Mouse (Mus musculus) G1E (cell line): ENCODE results near the gene Ank3. TPM values are rescaled to one million over a fixed set of nuclear protein-coding genes. Genes with fewer than 3 reads are reported as not detected.

ENCODE experiments used
- ATAC-seq: 2 replicates; pipeline ENCODE4 v1.8.0; 2016; ENCODE audit warnings: mild to moderate bottlenecking; ENCODE audit not compliant: insufficient number of reproducible peaks, poor library complexity, low FRiP score, severe bottlenecking; ENCODE audit errors: extremely low read depth
- DNase-seq: peaks from one replicate; pipeline ENCODE4 v3.0.0; 2012; ENCODE audit warnings: low spot score
- H3K27me3 ChIP-seq: 2 replicates; pipeline ENCODE4 v1.6.1; 2012; ENCODE audit warnings: mild to moderate bottlenecking, low read length, inconsistent platforms; ENCODE audit not compliant: insufficient read depth
- H3K36me3 ChIP-seq: replicated peaks from 2 replicates; pipeline ENCODE3; 2012; ENCODE audit warnings: mild to moderate bottlenecking, inconsistent platforms
- H3K4me1 ChIP-seq: 2 replicates; pipeline ENCODE4 v1.6.1; 2012; ENCODE audit warnings: low read depth, low read length, inconsistent platforms, mixed read lengths; ENCODE audit not compliant: insufficient read depth
- H3K4me3 ChIP-seq: 2 replicates; pipeline ENCODE4 v1.5.1; 2012; ENCODE audit warnings: low read depth, mild to moderate bottlenecking, inconsistent platforms, low read length, moderate library complexity, mixed read lengths
- H3K9me3 ChIP-seq: replicated peaks from 2 replicates; pipeline ENCODE4 v1.6.1; 2012; ENCODE audit warnings: inconsistent platforms
- CTCF ChIP-seq: IDR thresholded peaks from 2 replicates; pipeline ENCODE4 v1.5.1; 2012; ENCODE audit warnings: low read depth, low read length, inconsistent platforms, mixed read lengths
- GATA1 ChIP-seq: IDR thresholded peaks from 2 replicates; pipeline ENCODE4 v1.6.1; 2012; ENCODE audit warnings: borderline replicate concordance, low read length, inconsistent platforms, mixed read lengths
- GATA2 ChIP-seq: IDR thresholded peaks from 2 replicates; pipeline ENCODE4 v1.6.1; 2012; ENCODE audit warnings: low read depth, low read length, inconsistent platforms, borderline replicate concordance
- POLR2AphosphoS5 ChIP-seq: IDR thresholded peaks from 2 replicates; pipeline ENCODE4 v1.6.1; 2012; ENCODE audit warnings: low read depth, low read length, inconsistent platforms; ENCODE audit not compliant: insufficient replicate concordance
- TAL1 ChIP-seq: conservative IDR thresholded peaks from 2 replicates; pipeline ENCODE4 v1.6.1; 2012; ENCODE audit warnings: low read depth, low read length, inconsistent platforms, mixed read lengths
- polyA plus RNA-seq: library from polyadenylated mRNA; stranded (reverse); fragments of >175 nt; gene quantifications from 2 replicates; pipeline ENCODE4 v1.2.3, GENCODE M21; 2012
- total RNA-seq, 2 experiments: library from RNA; stranded (forward) in 1 of 2; stranded (reverse) in 1 of 2; fragments of 200-1000 nt in 1 of 2; fragments of >200 nt in 1 of 2; fragmentation: Nextera tagmentation in 1 of 2; gene quantifications; 2 replicates each; pipeline ENCODE4 v1.2.3; 2014 to 2017

Gene Ank3
- total and polyA plus RNA-seq, 3 experiments: 0.98 TPM; not detected in 2

- DNase-seq (no peak), ATAC-seq (no peak)
- no peak overlapping the region for H3K4me3 ChIP-seq
- H3K4me1 ChIP-seq: no peaks in the 10 kb centered on the region
- no peak for TF ChIP-seq GATA2
- TF ChIP-seq POLR2AphosphoS5: no peak
- no peak for TF ChIP-seq TAL1
- TF ChIP-seq GATA1: no peak
- no peak for TF ChIP-seq CTCF
- H3K27me3 ChIP-seq: no peaks in the 10 kb centered on the region
- no peaks in the 10 kb centered on the region for H3K36me3 ChIP-seq
- peaks cover 52% of the 10 kb centered on the region for H3K9me3 ChIP-seq
Observed at GRCm38 (mm10) chr10:69859848-69860479, 461.4 kb downstream of the Ank3 start.

- Histone ChIP-seq H3K9me3 (peaks cover 55% of the 10 kb centered on the region), H3K4me3 (no peak overlapping the region), H3K27me3 (no peaks in the 10 kb centered on the region), H3K4me1 (no peaks in the 10 kb centered on the region), H3K36me3 (no peaks in the 10 kb centered on the region)
- TF ChIP-seq GATA1: no peak
- TF ChIP-seq TAL1: no peak
- no peak for TF ChIP-seq GATA2
- TF ChIP-seq CTCF: no peak
- TF ChIP-seq POLR2AphosphoS5: no peak
- DNase-seq: no peak
- no peak for ATAC-seq
Observed at GRCm38 (mm10) chr10:69862829-69863228, 464.3 kb downstream of the Ank3 start.

- Histone ChIP-seq H3K4me1 (no peaks in the 10 kb centered on the region), H3K36me3 (no peaks in the 10 kb centered on the region), H3K27me3 (no peaks in the 10 kb centered on the region), H3K9me3 (peaks cover 66% of the 10 kb centered on the region), H3K4me3 (no peak overlapping the region)
- ATAC-seq (no peak), DNase-seq (no peak)
- TF ChIP-seq CTCF (no peak), POLR2AphosphoS5 (no peak), TAL1 (no peak), GATA2 (no peak), GATA1 (no peak)
Observed at GRCm38 (mm10) chr10:69870348-69870747, 471.8 kb downstream of the Ank3 start.

GRCm38 (mm10) chr10:69870947-69871346 lies 472.4 kb downstream of the Ank3 start:
- H3K4me1 ChIP-seq: no peaks in the 10 kb centered on the region
- no peak for TF ChIP-seq CTCF
- no peak for TF ChIP-seq POLR2AphosphoS5
- TF ChIP-seq GATA1: no peak
- no peak for TF ChIP-seq GATA2
- TF ChIP-seq TAL1: no peak
- no peaks in the 10 kb centered on the region for H3K36me3 ChIP-seq
- no peak overlapping the region for H3K4me3 ChIP-seq
- DNase-seq (no peak), ATAC-seq (no peak)
- H3K9me3 ChIP-seq: peaks cover 63% of the 10 kb centered on the region
- H3K27me3 ChIP-seq: no peaks in the 10 kb centered on the region

DNA sequence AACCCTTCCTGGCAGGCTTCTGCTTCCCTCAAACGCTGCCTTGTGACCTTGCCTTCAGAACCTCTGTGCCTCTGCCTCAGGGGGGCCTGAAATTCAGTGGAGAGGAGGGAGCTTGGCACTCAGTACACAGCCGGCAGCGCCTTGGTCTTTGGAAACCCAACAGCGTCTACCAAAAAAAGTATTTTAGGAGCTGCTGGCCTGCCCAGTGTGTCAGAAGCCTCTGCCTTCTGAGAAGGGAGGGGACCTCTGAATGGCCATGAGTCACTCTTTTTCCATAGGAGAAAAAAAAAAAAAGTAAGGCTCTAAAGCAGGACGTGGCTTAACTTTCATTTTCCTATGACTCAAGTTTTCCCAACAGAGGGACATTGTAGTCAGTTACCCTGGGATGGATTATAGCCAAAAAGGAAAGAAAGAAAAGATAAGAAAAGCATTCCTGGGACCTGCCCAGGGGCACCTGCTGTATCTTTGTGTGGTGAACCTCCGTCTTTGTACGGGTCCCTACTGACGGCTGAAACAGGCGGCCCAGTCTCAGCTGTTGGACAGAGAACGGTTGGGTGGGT lies 473.7 kb downstream of the Ank3 start:
- peaks cover 64% of the 10 kb centered on the region for H3K9me3 ChIP-seq
- TF ChIP-seq GATA2 (no peak), POLR2AphosphoS5 (no peak), TAL1 (no peak), GATA1 (no peak), CTCF (no peak)
- no peaks in the 10 kb centered on the region for H3K27me3 ChIP-seq
- H3K4me3 ChIP-seq: no peak overlapping the region
- H3K4me1 ChIP-seq: no peaks in the 10 kb centered on the region
- no peak for ATAC-seq
- no peak for DNase-seq
- H3K36me3 ChIP-seq: no peaks in the 10 kb centered on the region

DNA sequence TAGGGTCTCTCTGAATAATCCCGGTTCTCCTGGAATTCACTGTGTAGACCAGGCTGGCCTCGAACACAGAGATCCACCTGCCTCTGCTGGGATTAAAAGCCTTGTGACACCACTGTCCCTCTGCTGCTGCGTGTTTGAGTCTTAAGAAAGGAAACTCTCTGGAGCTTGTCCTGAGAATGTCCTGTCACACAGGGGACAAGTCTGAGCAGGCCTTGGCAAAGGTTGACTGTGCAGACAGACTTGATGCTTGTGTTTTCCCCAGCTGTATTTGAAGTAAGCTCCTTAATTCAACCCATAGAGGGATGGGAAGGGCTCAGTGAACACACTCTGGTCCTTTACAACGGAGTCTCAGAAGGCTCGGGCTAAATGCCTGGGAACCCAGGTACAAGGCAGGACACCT lies 474.3 kb downstream of the Ank3 start:
- no peak for ATAC-seq
- TF ChIP-seq POLR2AphosphoS5 (no peak), GATA1 (no peak), GATA2 (no peak), CTCF (no peak), TAL1 (no peak)
- no peak for DNase-seq
- Histone ChIP-seq H3K36me3 (no peaks in the 10 kb centered on the region), H3K4me3 (no peak overlapping the region), H3K4me1 (no peaks in the 10 kb centered on the region), H3K27me3 (no peaks in the 10 kb centered on the region), H3K9me3 (peaks cover 61% of the 10 kb centered on the region)
